ENCODE assay signal across 22 mouse cellular contexts in the genomic region with DNA sequence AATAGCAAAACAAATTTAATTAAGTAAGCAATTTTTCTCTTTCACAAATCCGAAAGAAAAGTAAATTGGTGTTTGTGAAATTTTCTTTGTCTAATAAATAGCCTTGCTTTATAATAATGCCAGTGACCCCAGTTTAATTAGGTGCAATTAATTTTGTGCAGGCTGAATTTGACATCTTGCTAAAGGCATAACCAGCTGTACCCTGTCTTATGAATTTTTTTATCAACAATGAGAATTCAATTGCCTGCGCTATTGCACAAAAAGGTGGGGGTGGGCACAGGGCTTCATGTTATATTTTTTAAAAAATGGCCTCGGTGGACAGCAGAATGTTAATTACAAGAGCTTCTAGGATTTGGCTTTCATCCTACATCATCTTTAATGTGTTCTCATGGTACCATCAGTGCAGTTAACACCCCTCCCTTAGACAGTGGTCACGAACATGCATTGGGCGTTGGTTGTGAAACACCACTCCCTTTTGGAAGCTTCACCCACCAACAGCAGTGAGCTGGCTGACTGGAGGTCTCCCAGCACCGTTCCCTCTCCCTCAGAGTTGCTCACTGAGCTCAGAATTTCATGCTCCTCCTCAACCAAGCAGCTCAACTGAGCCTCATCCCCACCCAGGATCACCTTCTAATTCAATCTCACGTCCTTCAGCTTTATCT.
DNase-seq lines count a peak whose midpoint lies in the region; ATAC-seq and TF ChIP-seq lines count a peak whose summit lies in the region.
"Had no signal": no experiment of that assay in that cellular context is flagged by ENCODE, and none has a peak within 500 bp of the region (broad histone marks: within the 10 kb centered on the region; RNA-seq: fewer than 3 reads in every experiment).

No protein-coding gene starts in this region.

- H3K36me3 ChIP-seq in forebrain, embryonic 12.5 days (replicated peaks), result 0 out of 2 replicates have a peak, but pooled peaks cover 3% of the 10 kb centered on the region
- H3K36me3 ChIP-seq in forebrain, embryonic 14.5 days (ENCODE audit: control insufficient read depth, insufficient read depth, low read length), result 0 out of 2 replicates have a peak, but pooled peaks cover 3% of the 10 kb centered on the region
- 0 out of 2 replicates have a peak, but pooled peaks cover 4% of the 10 kb centered on the region for H3K36me3 ChIP-seq in midbrain, embryonic 12.5 days
- H3K36me3 ChIP-seq in midbrain, embryonic 10.5 days, result 0 out of 2 replicates have a peak, but pooled peaks cover 3% of the 10 kb centered on the region
- H3K36me3 ChIP-seq: intestine, embryonic 15.5 days; limb, embryonic 12.5 days; midbrain, embryonic 15.5 days had no signal

- no peak overlapping the region for H3K4me3 ChIP-seq in forebrain, embryonic 12.5 days (replicated peaks)
- H3K4me3 ChIP-seq in forebrain, embryonic 14.5 days (ENCODE audit: low read depth, low read length), result no peak overlapping the region
- H3K4me3 ChIP-seq in layer of hippocampus, adult 2 months, result no peak overlapping the region; the same call in 1 of the 2 replicates
- H3K4me3 ChIP-seq in midbrain, embryonic 12.5 days, result no peak overlapping the region
- no peak overlapping the region for H3K4me3 ChIP-seq in midbrain, embryonic 10.5 days
- H3K4me3 ChIP-seq: forebrain, embryonic 10.5 days; intestine, embryonic 15.5 days; limb, embryonic 12.5 days; midbrain, embryonic 15.5 days had no signal

- TF ChIP-seq CTCF in layer of hippocampus, adult 2 months (conservative IDR thresholded peaks at IDR 0.05), result no peak
- no peak for TF ChIP-seq CTCF in brain, embryonic 14.5 days (IDR thresholded peaks at IDR 0.05; ENCODE audit: borderline replicate concordance, extremely low read depth, insufficient read depth, insufficient read length)

- H3K4me1 ChIP-seq in forebrain, embryonic 12.5 days, result peaks cover 13% of the 10 kb centered on the region
- H3K4me1 ChIP-seq in forebrain, embryonic 14.5 days (ENCODE audit: control insufficient read depth, insufficient read depth, low read length), result peaks cover 6% of the 10 kb centered on the region; the same call in 1 of the 2 replicates
- H3K4me1 ChIP-seq in midbrain, embryonic 12.5 days, result peaks cover 31% of the 10 kb centered on the region
- H3K4me1 ChIP-seq in midbrain, embryonic 10.5 days, result peaks cover 6% of the 10 kb centered on the region

- DNase-seq in forebrain, embryonic 14.5 days (ENCODE audit: low spot score), result no peak
- DNase-seq in layer of hippocampus, adult 2 months (ENCODE audit: low spot score in 2 of 2), result no peak
- no peak for DNase-seq in layer of hippocampus, adult 18-20 months (ENCODE audit: low spot score in 2 of 2)
- no peak for DNase-seq in midbrain, embryonic 10.5 days (ENCODE audit: low spot score)
- peak; percentile 26 for DNase-seq in brain, embryonic 14.5 days (ENCODE audit: low read depth)
- no peak for DNase-seq in gastrocnemius, postnatal 4 days (ENCODE audit: low spot score in 2 of 2)
- DNase-seq: adrenal gland, postnatal 14 days; cerebellum, adult 9-11 months; gastrocnemius, postnatal 10 days; heart, adult 11 months; kidney, adult 8-10 months; kidney, postnatal 10 days; liver, postnatal 0 days; spleen, adult 18-20 months had no signal

- no peaks in the 10 kb centered on the region for H3K9me3 ChIP-seq in forebrain, embryonic 12.5 days
- no peaks in the 10 kb centered on the region for H3K9me3 ChIP-seq in forebrain, embryonic 14.5 days (replicated peaks; ENCODE audit: control insufficient read depth, low read length)
- no peaks in the 10 kb centered on the region for H3K9me3 ChIP-seq in midbrain, embryonic 12.5 days
- no peaks in the 10 kb centered on the region for H3K9me3 ChIP-seq in midbrain, embryonic 10.5 days (replicated peaks)
- H3K9me3 ChIP-seq: forebrain, embryonic 10.5 days; intestine, embryonic 15.5 days; limb, embryonic 12.5 days; midbrain, embryonic 15.5 days had no signal

- ATAC-seq in forebrain, embryonic 12.5 days (ENCODE audit: low FRiP score), result no peak
- ATAC-seq in forebrain, embryonic 14.5 days, result no peak
- no peak for ATAC-seq in midbrain, embryonic 12.5 days (ENCODE audit: low FRiP score, low read depth)
- ATAC-seq: intestine, embryonic 15.5 days; liver, postnatal 0 days; midbrain, embryonic 15.5 days had no signal

- 80% methylated on average over 7 of the region's 7 CpGs for WGBS in forebrain, embryonic 12.5 days
- 73% methylated on average over 7 of the region's 7 CpGs for WGBS in forebrain, embryonic 14.5 days
- 81% methylated on average over 7 of the region's 7 CpGs for WGBS in midbrain, embryonic 12.5 days
- 93% methylated on average over 7 of the region's 7 CpGs for WGBS in midbrain, embryonic 10.5 days

- H3K9ac ChIP-seq in forebrain, embryonic 12.5 days, result no peak overlapping the region
- H3K9ac ChIP-seq in forebrain, embryonic 14.5 days (ENCODE audit: low read length), result no peak overlapping the region
- no peak overlapping the region for H3K9ac ChIP-seq in midbrain, embryonic 12.5 days (replicated peaks)
- H3K9ac ChIP-seq: intestine, embryonic 15.5 days; limb, embryonic 12.5 days; liver, postnatal 0 days; midbrain, embryonic 15.5 days had no signal

- peak overlapping the region; percentile 50; the same call in 1 of the 2 replicates for H3K27ac ChIP-seq in forebrain, embryonic 12.5 days
- H3K27ac ChIP-seq in forebrain, embryonic 14.5 days (ENCODE audit: low read depth, low read length), result no peak overlapping the region
- H3K27ac ChIP-seq in layer of hippocampus, adult 2 months, result peak overlapping the region; percentile 87
- peak overlapping the region; percentile 35 for H3K27ac ChIP-seq in midbrain, embryonic 12.5 days (replicated peaks)
- H3K27ac ChIP-seq in midbrain, embryonic 10.5 days (replicated peaks), result no peak overlapping the region
- H3K27ac ChIP-seq: forebrain, embryonic 10.5 days; intestine, embryonic 15.5 days; limb, embryonic 12.5 days; midbrain, embryonic 15.5 days had no signal

- no peak for TF ChIP-seq POLR2A in brain, embryonic 14.5 days (IDR thresholded peaks at IDR 0.05; ENCODE audit: borderline replicate concordance, extremely low read depth, insufficient read depth, insufficient read length, poor library complexity, severe bottlenecking)

- H3K27me3 ChIP-seq in forebrain, embryonic 12.5 days, result no peaks in the 10 kb centered on the region
- no peaks in the 10 kb centered on the region for H3K27me3 ChIP-seq in forebrain, embryonic 14.5 days (replicated peaks; ENCODE audit: control insufficient read depth, insufficient read depth, low read length)
- no peaks in the 10 kb centered on the region for H3K27me3 ChIP-seq in midbrain, embryonic 12.5 days
- H3K27me3 ChIP-seq in midbrain, embryonic 10.5 days (ENCODE audit: low read depth, poor library complexity, severe bottlenecking), result no peaks in the 10 kb centered on the region
- H3K27me3 ChIP-seq: intestine, embryonic 15.5 days; limb, embryonic 12.5 days; midbrain, embryonic 15.5 days had no signal

- no peak overlapping the region for H3K4me2 ChIP-seq in forebrain, embryonic 12.5 days
- no peak overlapping the region for H3K4me2 ChIP-seq in forebrain, embryonic 14.5 days (ENCODE audit: low read length)
- H3K4me2 ChIP-seq in midbrain, embryonic 12.5 days (replicated peaks), result no peak overlapping the region
- H3K4me2 ChIP-seq: heart, embryonic 11.5 days; intestine, embryonic 15.5 days; limb, embryonic 12.5 days; liver, embryonic 11.5 days; midbrain, embryonic 15.5 days had no signal

Comparison
In these comparisons a context has a peak if more than half of its experiments do, and no peak if none do; other contexts are left out.
1. H3K27ac ChIP-seq: peak in forebrain, embryonic 12.5 days (single experiment), layer of hippocampus, adult 2 months (single experiment) and midbrain, embryonic 12.5 days (single experiment); none in forebrain, embryonic 14.5 days (single experiment) and midbrain, embryonic 10.5 days (single experiment).